Mouse (Mus musculus): ENCODE measurements at regions not wholly inside any gene's neighbourhood (a gene's known extent, or its start where the extent isn't known, plus 50 kb on each side); places are given as distances from the start of the nearest gene placed in this dataset.

DNA sequence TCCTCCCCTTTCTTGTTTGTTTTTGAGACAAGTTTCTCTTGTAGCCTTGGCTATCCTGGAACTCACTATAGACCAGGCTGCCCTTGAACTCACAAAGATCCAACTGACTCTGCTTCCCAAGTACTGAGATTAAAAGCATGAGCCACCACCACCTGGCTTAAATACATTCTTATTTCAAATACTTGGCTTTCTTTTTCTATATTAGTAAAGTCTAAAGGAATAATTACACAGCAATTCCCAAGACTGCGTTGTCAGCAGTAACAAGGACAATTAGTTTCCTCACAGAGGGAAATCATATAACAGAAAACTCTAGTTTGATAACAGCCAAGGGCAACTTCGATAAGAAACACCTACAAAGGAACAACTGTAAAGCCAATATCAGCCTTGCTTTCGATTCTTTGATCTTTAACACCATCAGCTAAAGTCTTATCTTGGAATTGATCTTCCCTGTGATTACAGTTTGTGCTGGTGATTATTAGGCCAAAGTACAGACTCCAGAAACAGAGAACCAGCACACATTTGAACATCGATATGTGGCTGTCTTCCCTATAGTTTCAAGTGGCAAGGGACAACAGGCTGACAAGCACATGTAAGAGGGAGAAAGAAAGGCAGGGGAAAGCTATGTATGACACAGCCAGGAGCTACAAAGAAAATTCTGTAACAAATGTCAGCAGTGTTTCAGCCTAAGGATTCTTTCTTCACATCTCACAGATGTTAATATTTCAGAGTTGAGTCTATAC, 76.0 kb upstream of the Malrd1 start:
- no peak for DNase-seq (ENCODE audit: low read depth, low spot score)

DNA sequence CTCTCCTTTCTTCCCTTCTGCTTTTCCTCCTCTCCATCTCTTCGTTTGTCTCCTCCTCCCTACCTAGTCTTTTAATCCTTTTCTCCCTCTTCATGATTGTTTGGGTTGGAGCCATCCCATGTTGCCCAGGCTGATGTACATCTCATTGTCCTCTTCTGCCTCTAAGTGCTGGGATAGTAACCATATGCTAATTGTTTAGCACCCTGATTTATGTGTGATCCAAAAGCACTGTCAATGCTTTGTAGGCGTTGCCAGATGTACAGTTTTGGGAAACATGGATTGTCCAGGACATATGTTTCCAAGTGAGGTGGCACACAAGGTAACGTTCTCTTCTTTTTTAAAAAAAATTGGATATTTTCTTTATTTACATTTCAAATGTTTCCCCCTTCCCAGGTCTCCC, 74.5 kb upstream of the Malrd1 start:
- DNase-seq (ENCODE audit: low read depth, low spot score) = peak; percentile 19

DNA sequence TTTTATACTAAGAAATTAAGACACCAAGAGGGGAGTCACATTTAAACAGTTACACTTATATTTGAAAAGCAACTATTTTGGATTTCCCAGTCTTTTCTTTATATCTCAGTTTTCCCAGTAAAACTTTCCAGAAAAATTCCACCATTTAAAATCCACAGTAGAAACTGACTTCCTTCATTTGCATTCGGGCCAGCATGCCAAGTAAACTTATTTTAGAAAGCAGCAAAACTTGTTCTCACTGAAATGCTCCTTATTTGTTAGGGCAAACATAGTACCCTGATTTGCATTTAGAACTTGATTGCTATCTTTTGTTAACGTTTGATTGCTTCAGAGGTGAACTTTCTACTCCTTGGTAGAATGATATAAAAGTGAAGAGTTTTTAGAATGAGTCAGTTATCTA, 56.9 kb upstream of the Malrd1 start:
- no peak for DNase-seq (ENCODE audit: low read depth, low spot score)
